Comparison of ENCODE assay signal across 8 mouse cellular contexts in the genomic region with DNA sequence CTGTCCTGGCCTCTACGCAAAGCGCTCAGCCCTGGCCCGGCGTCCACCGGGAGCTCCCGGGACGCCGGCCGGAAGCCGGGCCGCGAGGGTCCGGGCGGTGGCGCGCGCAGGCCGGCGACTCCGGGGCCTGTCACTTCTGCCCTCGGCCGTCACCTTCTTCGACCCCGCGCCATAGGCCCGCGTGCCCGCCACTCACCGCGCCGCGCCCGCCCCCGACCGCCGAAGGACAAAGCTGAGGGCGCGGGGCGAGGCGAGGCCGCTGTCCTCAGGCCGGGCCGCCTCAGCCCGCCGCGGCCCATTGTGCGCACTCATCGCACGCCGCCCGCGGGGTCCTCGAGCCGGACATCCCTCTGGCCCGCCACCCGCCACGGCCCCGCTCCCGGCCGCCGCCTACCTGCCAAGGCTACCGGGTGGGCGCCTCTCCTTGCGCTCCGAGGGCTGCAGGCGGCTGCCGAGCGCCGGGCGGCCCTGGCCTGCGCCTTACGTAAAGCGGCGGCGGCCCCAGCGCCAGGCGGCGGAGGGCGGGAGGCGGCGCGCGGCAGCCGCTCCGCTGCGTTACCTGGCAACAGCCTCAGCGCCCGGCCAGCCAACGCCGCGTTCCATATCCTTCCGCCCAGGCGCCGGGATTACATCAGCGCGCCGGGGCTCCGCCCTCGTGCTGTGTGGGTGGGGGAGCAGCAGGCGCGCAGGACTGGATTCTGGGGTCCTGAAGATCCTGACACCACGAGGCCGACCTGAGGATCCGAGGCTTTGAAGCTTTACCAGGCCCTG. TPM values are rescaled to one million over a fixed set of nuclear protein-coding genes. Genes with fewer than 3 reads are reported as not detected.
DNase-seq lines count a peak whose midpoint lies in the region; ATAC-seq and TF ChIP-seq lines count a peak whose summit lies in the region.

Gene D5Ertd579e, minus strand, starts transcription at position 564 of the 771 bp plus-strand sequence.

- H3K36me3 ChIP-seq in embryonic facial prominence, embryonic 15.5 days: 0 out of 2 replicates have a peak, but pooled peaks cover 8% of the 10 kb centered on the region
- H3K36me3 ChIP-seq in kidney, embryonic 14.5 days (ENCODE audit: control insufficient read depth, insufficient read depth, low read length): no peaks in the 10 kb centered on the region
- no peaks in the 10 kb centered on the region for H3K36me3 ChIP-seq in limb, embryonic 15.5 days

- TF ChIP-seq CTCF in bone marrow, adult 2 months (IDR thresholded peaks at IDR 0.05; ENCODE audit: control insufficient read depth, insufficient read depth, low read length): no peak

- no peaks in the 10 kb centered on the region for H3K27me3 ChIP-seq in embryonic facial prominence, embryonic 15.5 days
- no peaks in the 10 kb centered on the region for H3K27me3 ChIP-seq in kidney, embryonic 14.5 days (ENCODE audit: control insufficient read depth, insufficient read depth, low read length)
- H3K27me3 ChIP-seq in limb, embryonic 15.5 days: no peaks in the 10 kb centered on the region

- peak; percentile 48; the same call in 1 of the 2 replicates for TF ChIP-seq POLR2A in bone marrow, adult 2 months (IDR thresholded peaks at IDR 0.05; ENCODE audit: borderline replicate concordance, control insufficient read depth, low read depth, low read length)

- H3K4me2 ChIP-seq in embryonic facial prominence, embryonic 15.5 days (replicated peaks): peak within 1 kb of the TSS; percentile 94
- peak within 1 kb of the TSS; percentile 66 for H3K4me2 ChIP-seq in kidney, embryonic 14.5 days (replicated peaks; ENCODE audit: low read depth, low read length)
- peak within 1 kb of the TSS; percentile 92 for H3K4me2 ChIP-seq in limb, embryonic 15.5 days

- DNase-seq in 416B (ENCODE audit: low read depth): peak; percentile 82
- DNase-seq in heart, adult 9 months (ENCODE audit: low spot score in 2 of 2): peak; percentile 93 to 94
- DNase-seq in monocyte, adult 2 months (ENCODE audit: low read depth in 1 of 2, low spot score in 2 of 2): peak; percentile 56 to 75
- peak; percentile 89 for DNase-seq in spleen, postnatal 36 days (ENCODE audit: low spot score in 2 of 2)

- H3K27ac ChIP-seq in bone marrow, adult 2 months (ENCODE audit: control insufficient read depth, insufficient read depth, low read depth, low read length, poor library complexity): peak within 1 kb of the TSS; percentile 93
- peak within 1 kb of the TSS; percentile 87 for H3K27ac ChIP-seq in embryonic facial prominence, embryonic 15.5 days (replicated peaks)
- H3K27ac ChIP-seq in kidney, embryonic 14.5 days (ENCODE audit: low read depth, low read length): peak within 1 kb of the TSS; percentile 88
- peak within 1 kb of the TSS; percentile 91 for H3K27ac ChIP-seq in limb, embryonic 15.5 days

- peaks cover 2% of the 10 kb centered on the region; the same call in 1 of the 2 replicates for H3K4me1 ChIP-seq in bone marrow, adult 2 months (ENCODE audit: control insufficient read depth, insufficient read depth, low read length)
- peaks cover 28% of the 10 kb centered on the region for H3K4me1 ChIP-seq in embryonic facial prominence, embryonic 15.5 days
- peaks cover 13% of the 10 kb centered on the region for H3K4me1 ChIP-seq in kidney, embryonic 14.5 days (ENCODE audit: control insufficient read depth, insufficient read depth, low read length)
- peaks cover 10% of the 10 kb centered on the region for H3K4me1 ChIP-seq in limb, embryonic 15.5 days

- WGBS in bone marrow, adult 2 months: 2% methylated on average over 102 of the region's 104 CpGs
- 3% methylated on average over 99 of the region's 104 CpGs for WGBS in embryonic facial prominence, embryonic 15.5 days
- WGBS in kidney, embryonic 14.5 days: under 1% methylated on average over 99 of the region's 104 CpGs
- 1% methylated on average over 82 of the region's 104 CpGs for WGBS in limb, embryonic 15.5 days

- peak; percentile 96 for ATAC-seq in embryonic facial prominence, embryonic 15.5 days (ENCODE audit: insufficient number of reproducible peaks, low FRiP score, low TSS enrichment, low read depth)
- ATAC-seq in kidney, embryonic 14.5 days (ENCODE audit: low FRiP score, low TSS enrichment): peak; percentile 95
- ATAC-seq in limb, embryonic 15.5 days (ENCODE audit: insufficient number of reproducible peaks, low FRiP score, low TSS enrichment, low read depth): peak; percentile 91

- H3K4me3 ChIP-seq in bone marrow, adult 2 months (replicated peaks; ENCODE audit: control insufficient read depth, low read depth, low read length): peak within 1 kb of the TSS; percentile 78
- peak within 1 kb of the TSS; percentile 81 for H3K4me3 ChIP-seq in embryonic facial prominence, embryonic 15.5 days (replicated peaks)
- H3K4me3 ChIP-seq in kidney, embryonic 14.5 days (ENCODE audit: low read length): peak within 1 kb of the TSS; percentile 82
- H3K4me3 ChIP-seq in limb, embryonic 15.5 days: peak within 1 kb of the TSS; percentile 83

- H3K9me3 ChIP-seq in embryonic facial prominence, embryonic 15.5 days (replicated peaks): no peaks in the 10 kb centered on the region
- H3K9me3 ChIP-seq in kidney, embryonic 14.5 days (ENCODE audit: control insufficient read depth, low read length): no peaks in the 10 kb centered on the region
- no peaks in the 10 kb centered on the region for H3K9me3 ChIP-seq in limb, embryonic 15.5 days

- peak within 1 kb of the TSS; percentile 82 for H3K9ac ChIP-seq in embryonic facial prominence, embryonic 15.5 days
- H3K9ac ChIP-seq in kidney, embryonic 14.5 days (ENCODE audit: low read depth, low read length): peak within 1 kb of the TSS; percentile 95
- H3K9ac ChIP-seq in limb, embryonic 15.5 days: peak within 1 kb of the TSS; percentile 81

RNA-seq across cellular contexts. Expression of gene D5Ertd579e, which starts in this region (rescaled TPM):
- polyA plus RNA-seq in bone marrow, adult 2 months (2011; ENCODE audit: insufficient read depth, insufficient read length, low replicate concordance, missing spikeins): 23.9 and 28.6 TPM in 2 replicates
- polyA plus RNA-seq in embryonic facial prominence, embryonic 15.5 days (2015; fragmentation: Nextera tagmentation; extraction: Ambion mirVana): 18.3 and 18.6 TPM in 2 replicates
- polyA plus RNA-seq in kidney, embryonic 14.5 days (2014; fragmentation: Nextera tagmentation; extraction: Ambion mirVana): 17.7 and 30.7 TPM in 2 replicates
- 16.6 and 17.9 TPM in 2 replicates for polyA plus RNA-seq in limb, embryonic 15.5 days (2015; fragmentation: Nextera tagmentation; extraction: Ambion mirVana)

Comparison
In these comparisons a context has a peak if more than half of its experiments do, and no peak if none do; other contexts are left out.
1. Peak in every context shown above with its lines: DNase-seq, ATAC-seq, H3K4me3 ChIP-seq and H3K27ac ChIP-seq.